Mouse (Mus musculus) cerebellum, adult 2 months (tissue): ENCODE results near the gene Bcor.

Source experiments
- CTCF ChIP-seq: fragments of 200-500 bp; IDR thresholded peaks from 2 replicates; pipeline ENCODE4 v1.5.1; 2011; ENCODE audit warnings: low read depth, mild to moderate bottlenecking, control low read depth, low read length, moderate library complexity, borderline replicate concordance; ENCODE audit not compliant: insufficient read depth
- POLR2A ChIP-seq: fragments of 200-500 bp; IDR thresholded peaks from 2 replicates; pipeline ENCODE4 v1.6.1; 2011; ENCODE audit warnings: low read length, control low read depth, borderline replicate concordance; ENCODE audit not compliant: insufficient read depth

- no peak for TF ChIP-seq POLR2A
- no peak for TF ChIP-seq CTCF
These were observed 158.8 kb downstream of the Bcor start for GRCm38 (mm10) chrX:12001336-12001735.
